In genomic region chr10:80464381-80465035, GRCm38 (mm10) we compare ENCODE assay signal across 9 mouse cellular contexts. TPM values are rescaled to one million over a fixed set of nuclear protein-coding genes. Genes with fewer than 3 reads are reported as not detected.
DNase-seq lines count a peak whose midpoint lies in the region; ATAC-seq lines count a peak whose summit lies in the region.
"Had no signal": no experiment of that assay in that cellular context is flagged by ENCODE, and none has a peak within 500 bp of the region (broad histone marks: within the 10 kb centered on the region; RNA-seq: fewer than 3 reads in every experiment).

No protein-coding gene starts in this region.

- no peaks in the 10 kb centered on the region for H3K4me1 ChIP-seq in embryonic facial prominence, embryonic 12.5 days
- no peaks in the 10 kb centered on the region; the same call in 1 of the 2 replicates for H3K4me1 ChIP-seq in hindbrain, embryonic 14.5 days (replicated peaks; ENCODE audit: control insufficient read depth, insufficient read depth, low read length)

- peak overlapping the region; percentile 27 for H3K4me2 ChIP-seq in embryonic facial prominence, embryonic 12.5 days (replicated peaks)
- H3K4me2 ChIP-seq in hindbrain, embryonic 14.5 days (replicated peaks): peak overlapping the region; percentile 36

- no peak overlapping the region for H3K27ac ChIP-seq in embryonic facial prominence, embryonic 12.5 days
- no peak overlapping the region for H3K27ac ChIP-seq in hindbrain, embryonic 14.5 days

- no peaks in the 10 kb centered on the region for H3K9me3 ChIP-seq in embryonic facial prominence, embryonic 12.5 days
- no peaks in the 10 kb centered on the region for H3K9me3 ChIP-seq in hindbrain, embryonic 14.5 days (ENCODE audit: control insufficient read depth, low read length)

- 0 out of 2 replicates have a peak overlapping the region, but pooled peaks have one; percentile 17 for H3K9ac ChIP-seq in embryonic facial prominence, embryonic 12.5 days
- H3K9ac ChIP-seq in hindbrain, embryonic 14.5 days: no peak overlapping the region

- H3K36me3 ChIP-seq in embryonic facial prominence, embryonic 12.5 days: no peaks in the 10 kb centered on the region
- H3K36me3 ChIP-seq in hindbrain, embryonic 14.5 days (replicated peaks; ENCODE audit: control insufficient read depth, insufficient read depth): no peaks in the 10 kb centered on the region

- DNase-seq in Muller cell, postnatal 12 days (ENCODE audit: inconsistent ontology term): peak; percentile 33
- DNase-seq in hindbrain, embryonic 14.5 days (ENCODE audit: low spot score): no peak
- DNase-seq in lung, postnatal 10 days: peak; percentile 56
- no peak for DNase-seq in frontal cortex, postnatal 36 days (ENCODE audit: low spot score in 2 of 2)
- DNase-seq in right cerebral cortex, postnatal 4 days: no peak
- no peak for DNase-seq in gastrocnemius, adult 18-20 months (ENCODE audit: low spot score)
- no peak for DNase-seq in adrenal gland, postnatal 4 days (ENCODE audit: low spot score in 2 of 2)
- DNase-seq: left cerebral cortex, postnatal 4 days had no signal

- no peak for ATAC-seq in embryonic facial prominence, embryonic 12.5 days (ENCODE audit: insufficient number of reproducible peaks, insufficient read depth, low FRiP score, low TSS enrichment)
- no peak for ATAC-seq in hindbrain, embryonic 14.5 days (ENCODE audit: low FRiP score)

- WGBS in embryonic facial prominence, embryonic 12.5 days: 4% methylated on average over 18 of the region's 19 CpGs
- WGBS in hindbrain, embryonic 14.5 days: 4% methylated on average over 19 of the region's 19 CpGs

- 0 out of 2 replicates have a peak overlapping the region, but pooled peaks have one; percentile 5 for H3K4me3 ChIP-seq in embryonic facial prominence, embryonic 12.5 days
- no peak overlapping the region for H3K4me3 ChIP-seq in hindbrain, embryonic 14.5 days (replicated peaks; ENCODE audit: low read length)

- peaks cover 16% of the 10 kb centered on the region for H3K27me3 ChIP-seq in embryonic facial prominence, embryonic 12.5 days
- H3K27me3 ChIP-seq in hindbrain, embryonic 14.5 days (ENCODE audit: control insufficient read depth, insufficient read depth, low read length): no peaks in the 10 kb centered on the region

RNA-seq across cellular contexts. Expression of gene Onecut3, which starts 30.1 kb away (rescaled TPM):
- 0.10 and 0.13 TPM in 2 replicates for polyA plus RNA-seq in embryonic facial prominence, embryonic 12.5 days (2016; fragmentation: Nextera tagmentation; extraction: Ambion mirVana)
- polyA plus RNA-seq in hindbrain, embryonic 14.5 days (2014; fragmentation: Nextera tagmentation; extraction: Ambion mirVana): 1.5 and 2.3 TPM in 2 replicates
- total RNA-seq in gastrocnemius, adult 18-20 months (2021): not detected
- not detected for total RNA-seq in adrenal gland, postnatal 4 days (2021)

RNA-seq across cellular contexts. Expression of gene Tcf3, which starts 31.1 kb away (rescaled TPM):
- 251 and 258 TPM in 2 replicates for polyA plus RNA-seq in embryonic facial prominence, embryonic 12.5 days (2016; fragmentation: Nextera tagmentation; extraction: Ambion mirVana)
- 41.3 and 46.5 TPM in 2 replicates for polyA plus RNA-seq in hindbrain, embryonic 14.5 days (2014; fragmentation: Nextera tagmentation; extraction: Ambion mirVana)
- total RNA-seq in gastrocnemius, adult 18-20 months (2021): 10 to 100 TPM; 11.2 to 11.3 TPM
- total RNA-seq in adrenal gland, postnatal 4 days (2021): 100 to 1,000 TPM; 112 to 116 TPM

RNA-seq across cellular contexts. Expression of gene Uqcr11, which starts 57.9 kb away (rescaled TPM):
- polyA plus RNA-seq in embryonic facial prominence, embryonic 12.5 days (2016; fragmentation: Nextera tagmentation; extraction: Ambion mirVana): 403 and 464 TPM in 2 replicates
- polyA plus RNA-seq in hindbrain, embryonic 14.5 days (2014; fragmentation: Nextera tagmentation; extraction: Ambion mirVana): 675 and 804 TPM in 2 replicates
- 100 to 1,000 TPM; 831 to 847 TPM for total RNA-seq in gastrocnemius, adult 18-20 months (2021)
- 100 to 1,000 TPM; 535 to 613 TPM for total RNA-seq in adrenal gland, postnatal 4 days (2021)

Comparison
In these comparisons a context has a peak if more than half of its experiments do, and no peak if none do; other contexts are left out.
1. DNase-seq: peak in Muller cell, postnatal 12 days (single experiment) and lung, postnatal 10 days (single experiment); none in hindbrain, embryonic 14.5 days (single experiment), frontal cortex, postnatal 36 days (0 of 2), right cerebral cortex, postnatal 4 days (single experiment), gastrocnemius, adult 18-20 months (single experiment) and adrenal gland, postnatal 4 days (0 of 2).
2. RNA of gene Tcf3, which starts 31.1 kb away (total RNA-seq): 112 to 116 TPM in adrenal gland, postnatal 4 days; 11.2 to 11.3 TPM in gastrocnemius, adult 18-20 months; every median in the first group is over 4 times any median in the second.